Mouse (Mus musculus) lung, embryonic 14.5 days (tissue): ENCODE results near the gene Zfp704. TPM values are rescaled to one million over a fixed set of nuclear protein-coding genes. Genes with fewer than 3 reads are reported as not detected.

Source experiments
- ATAC-seq: fragments of 200-750 bp; cut with Nextera tagmentation; 2 replicates; pipeline ENCODE4 v1.8.0; 2017; ENCODE audit warnings: mild to moderate bottlenecking, moderate TSS enrichment, moderate library complexity; ENCODE audit not compliant: insufficient read depth
- DNase-seq: peaks from one replicate; pipeline ENCODE4 v3.0.0-alpha.2; 2015
- H3K27ac ChIP-seq: fragments of 300-500 bp; sonication (generic); 2 replicates; pipeline ENCODE4 v1.5.1; 2014; ENCODE audit warnings: low read depth, mild to moderate bottlenecking, moderate library complexity
- H3K27me3 ChIP-seq: fragments of 300-500 bp; sonication (generic); 2 replicates; pipeline ENCODE4 v1.6.1; 2014; ENCODE audit warnings: low read length, control low read depth; ENCODE audit not compliant: insufficient read depth
- H3K36me3 ChIP-seq: fragments of 300-500 bp; sonication (generic); 2 replicates; pipeline ENCODE4 v1.6.1; 2014; ENCODE audit warnings: control low read depth; ENCODE audit not compliant: insufficient read depth
- H3K4me1 ChIP-seq: fragments of 300-500 bp; sonication (generic); 2 replicates; pipeline ENCODE4 v1.6.1; 2014; ENCODE audit warnings: antibody characterized with exemption, control low read depth; ENCODE audit not compliant: insufficient read depth
- H3K4me2 ChIP-seq: fragments of 300-500 bp; sonication (generic); 2 replicates; pipeline ENCODE4 v1.6.1; 2014; ENCODE audit warnings: mild to moderate bottlenecking
- H3K4me3 ChIP-seq: fragments of 300-500 bp; sonication (generic); 2 replicates; pipeline ENCODE4 v1.5.1; 2014; ENCODE audit warnings: low read depth, low read length
- H3K9ac ChIP-seq: fragments of 300-500 bp; sonication (generic); 2 replicates; pipeline ENCODE4 v1.6.1; 2014
- H3K9me3 ChIP-seq: fragments of 300-500 bp; sonication (generic); 2 replicates; pipeline ENCODE4 v1.6.1; 2016; ENCODE audit warnings: low read depth, low read length, control low read depth
- CTCF ChIP-seq: IDR thresholded peaks from 2 replicates; pipeline ENCODE4 v1.5.1; 2016; ENCODE audit warnings: antibody characterized with exemption, low read depth
- WGBS: fragments of 180-500 bp; shearing (Covaris S2); extraction: QIAGEN DNeasy Blood & Tissue Kit; methylation state at CpG from one replicate; pipeline ENCODE4 v1.1.7; 2014; 5-methylcytosine and 5-hydroxymethylcytosine counted together
- polyA plus RNA-seq: library from polyadenylated mRNA; unstranded; fragments of >200 nt; fragmentation: Nextera tagmentation; extraction: Ambion mirVana; gene quantifications from 2 replicates; pipeline ENCODE4 v1.2.1, GENCODE M21; 2014

Zfp704 gene
- polyA plus RNA-seq, 1 experiment from 2014 or later, result 13.7 TPM

- 70% methylated on average over 6 of the region's 6 CpGs for WGBS
- H3K9ac ChIP-seq, result no peak overlapping the region
- H3K9me3 ChIP-seq, result no peaks in the 10 kb centered on the region
- H3K4me3 ChIP-seq, result no peak overlapping the region
- no peak for ATAC-seq
- no peaks in the 10 kb centered on the region for H3K27me3 ChIP-seq
- H3K36me3 ChIP-seq, result peaks cover 28% of the 10 kb centered on the region
- H3K27ac ChIP-seq, result no peak overlapping the region; the same call in 1 of the 2 replicates
- no peak for TF ChIP-seq CTCF
- no peak overlapping the region for H3K4me2 ChIP-seq
- DNase-seq, result no peak
- H3K4me1 ChIP-seq, result no peaks in the 10 kb centered on the region
Observed at GRCm38 (mm10) chr3:9440466-9440865, 169.4 kb downstream of the Zfp704 start.

GRCm38 (mm10) chr3:9439619-9440286 lies 170.1 kb downstream of the Zfp704 start:
- TF ChIP-seq CTCF, result no peak
- DNase-seq, result no peak
- ATAC-seq, result no peak
- no peak overlapping the region for H3K4me2 ChIP-seq
- no peaks in the 10 kb centered on the region for H3K9me3 ChIP-seq
- peaks cover 26% of the 10 kb centered on the region for H3K36me3 ChIP-seq
- 73% methylated on average over 11 of the region's 11 CpGs for WGBS
- H3K27me3 ChIP-seq, result no peaks in the 10 kb centered on the region
- H3K27ac ChIP-seq, result no peak overlapping the region
- H3K4me1 ChIP-seq, result no peaks in the 10 kb centered on the region
- no peak overlapping the region for H3K4me3 ChIP-seq
- H3K9ac ChIP-seq, result no peak overlapping the region

- WGBS, result 80% methylated on average over 6 of the region's 6 CpGs
- H3K27ac ChIP-seq, result no peak overlapping the region
Observed at GRCm38 (mm10) chr3:9436256-9436655, 173.6 kb downstream of the Zfp704 start.

GRCm38 (mm10) chr3:9434394-9435175 lies 175.3 kb downstream of the Zfp704 start:
- 0 out of 2 replicates have a peak, but pooled peaks cover 15% of the 10 kb centered on the region for H3K36me3 ChIP-seq
- H3K4me2 ChIP-seq, result no peak overlapping the region
- H3K9ac ChIP-seq, result no peak overlapping the region
- 84% methylated on average over 14 of the region's 14 CpGs for WGBS
- no peaks in the 10 kb centered on the region for H3K27me3 ChIP-seq
- no peak for TF ChIP-seq CTCF
- H3K9me3 ChIP-seq, result no peaks in the 10 kb centered on the region
- no peaks in the 10 kb centered on the region for H3K4me1 ChIP-seq
- H3K27ac ChIP-seq, result no peak overlapping the region
- H3K4me3 ChIP-seq, result no peak overlapping the region
- no peak for DNase-seq
- no peak for ATAC-seq

More at GRCm38 (mm10) chr3:9436256-9436655, 173.6 kb downstream of the Zfp704 start:
- Histone ChIP-seq H3K36me3 (0 out of 2 replicates have a peak, but pooled peaks cover 15% of the 10 kb centered on the region), H3K4me2 (no peak overlapping the region), H3K9me3 (no peaks in the 10 kb centered on the region), H3K9ac (no peak overlapping the region), H3K4me3 (no peak overlapping the region), H3K27me3 (no peaks in the 10 kb centered on the region), H3K4me1 (no peaks in the 10 kb centered on the region)
- no peak for ATAC-seq
- no peak for DNase-seq
- TF ChIP-seq CTCF, result no peak

GRCm38 (mm10) chr3:9432796-9433526 lies 176.9 kb downstream of the Zfp704 start:
- no peaks in the 10 kb centered on the region for H3K27me3 ChIP-seq
- no peak for DNase-seq
- no peak for ATAC-seq
- no peak overlapping the region for H3K4me2 ChIP-seq
- WGBS, result 80% methylated on average over 16 of the region's 16 CpGs
- no peak overlapping the region for H3K4me3 ChIP-seq
- TF ChIP-seq CTCF, result no peak
- H3K4me1 ChIP-seq, result no peaks in the 10 kb centered on the region
- no peak overlapping the region for H3K27ac ChIP-seq
- H3K36me3 ChIP-seq, result 0 out of 2 replicates have a peak, but pooled peaks cover 8% of the 10 kb centered on the region
- no peaks in the 10 kb centered on the region for H3K9me3 ChIP-seq
- no peak overlapping the region for H3K9ac ChIP-seq

GRCm38 (mm10) chr3:9432226-9432625 lies 177.7 kb downstream of the Zfp704 start:
- no peaks in the 10 kb centered on the region for H3K4me1 ChIP-seq
- WGBS, result 73% methylated on average over 3 of the region's 3 CpGs
- 0 out of 2 replicates have a peak, but pooled peaks cover 4% of the 10 kb centered on the region for H3K36me3 ChIP-seq
- TF ChIP-seq CTCF, result no peak
- no peak overlapping the region for H3K4me2 ChIP-seq
- no peak overlapping the region for H3K9ac ChIP-seq
- no peaks in the 10 kb centered on the region for H3K27me3 ChIP-seq
- no peaks in the 10 kb centered on the region for H3K9me3 ChIP-seq
- H3K27ac ChIP-seq, result no peak overlapping the region
- no peak overlapping the region for H3K4me3 ChIP-seq
- DNase-seq, result no peak
- ATAC-seq, result no peak

- Histone ChIP-seq H3K4me1 (no peaks in the 10 kb centered on the region), H3K9ac (no peak overlapping the region), H3K4me2 (no peak overlapping the region), H3K27ac (no peak overlapping the region), H3K36me3 (no peaks in the 10 kb centered on the region), H3K4me3 (no peak overlapping the region), H3K27me3 (no peaks in the 10 kb centered on the region), H3K9me3 (no peaks in the 10 kb centered on the region)
- no peak for TF ChIP-seq CTCF
- 88% methylated on average over 3 of the region's 3 CpGs for WGBS
- ATAC-seq (no peak), DNase-seq (no peak)
Observed at GRCm38 (mm10) chr3:9429946-9430345, 179.9 kb downstream of the Zfp704 start.
